Mouse (Mus musculus) midbrain, embryonic 11.5 days (tissue): ENCODE results near the gene Dnm3. TPM values are rescaled to one million over a fixed set of nuclear protein-coding genes. Genes with fewer than 3 reads are reported as not detected.

Experiments
- ATAC-seq: fragments of 200-750 bp; cut with Nextera tagmentation; 2 replicates; pipeline ENCODE4 v1.8.0; 2017; ENCODE audit warnings: moderate TSS enrichment, moderate library complexity; ENCODE audit not compliant: low FRiP score
- DNase-seq: peaks from one replicate; pipeline ENCODE4 v3.0.0; 2015; ENCODE audit warnings: low spot score; ENCODE audit errors: missing footprints
- H3K27ac ChIP-seq: fragments of 300-500 bp; sonication (generic); 2 replicates; pipeline ENCODE4 v1.5.1; 2014; ENCODE audit warnings: low read depth, low read length
- H3K27me3 ChIP-seq: fragments of 300-500 bp; sonication (generic); 2 replicates; pipeline ENCODE4 v1.6.1; 2014; ENCODE audit warnings: mild to moderate bottlenecking, low read length, moderate library complexity, mixed read lengths; ENCODE audit not compliant: control insufficient read depth, insufficient read depth
- H3K36me3 ChIP-seq: fragments of 300-500 bp; sonication (generic); 2 replicates; pipeline ENCODE4 v1.6.1; 2014; ENCODE audit warnings: mild to moderate bottlenecking, low read length, moderate library complexity, mixed read lengths; ENCODE audit not compliant: control insufficient read depth, insufficient read depth
- H3K4me1 ChIP-seq: fragments of 300-500 bp; sonication (generic); 2 replicates; pipeline ENCODE4 v1.6.1; 2014; ENCODE audit warnings: low read length; ENCODE audit not compliant: control insufficient read depth, insufficient read depth
- H3K4me2 ChIP-seq: fragments of 300-500 bp; sonication (generic); 2 replicates; pipeline ENCODE4 v1.6.1; 2014; ENCODE audit warnings: mild to moderate bottlenecking, moderate library complexity
- H3K4me3 ChIP-seq: fragments of 300-500 bp; sonication (generic); 2 replicates; pipeline ENCODE4 v1.5.1; 2014; ENCODE audit warnings: low read depth, low read length
- H3K9ac ChIP-seq: fragments of 300-500 bp; sonication (generic); 2 replicates; pipeline ENCODE4 v1.6.1; 2014; ENCODE audit warnings: low read length
- H3K9me3 ChIP-seq: fragments of 300-500 bp; sonication (generic); 2 replicates; pipeline ENCODE4 v1.6.1; 2016; ENCODE audit warnings: low read length; ENCODE audit not compliant: control insufficient read depth
- WGBS: fragments of 180-500 bp; shearing (Covaris S2); extraction: QIAGEN DNeasy Blood & Tissue Kit; methylation state at CpG from one replicate; pipeline ENCODE4 v1.1.7; 2014; 5-methylcytosine and 5-hydroxymethylcytosine counted together
- polyA plus RNA-seq: library from polyadenylated mRNA; unstranded; fragments of >200 nt; fragmentation: Nextera tagmentation; extraction: Ambion mirVana; gene quantifications from 2 replicates; pipeline ENCODE4 v1.2.1, GENCODE M21; 2014

Dnm3 gene
- polyA plus RNA-seq, 1 experiment from 2014 or later: 5.6 TPM

GRCm38 (mm10) chr1:162040490-162041274, 437.2 kb downstream of the Dnm3 start:
- ATAC-seq (no peak), DNase-seq (no peak)
- Histone ChIP-seq H3K9me3 (no peaks in the 10 kb centered on the region), H3K36me3 (no peaks in the 10 kb centered on the region), H3K4me2 (no peak overlapping the region), H3K27me3 (no peaks in the 10 kb centered on the region), H3K27ac (no peak overlapping the region), H3K4me3 (no peak overlapping the region), H3K9ac (no peak overlapping the region), H3K4me1 (0 out of 2 replicates have a peak, but pooled peaks cover 2% of the 10 kb centered on the region)
- WGBS: 93% methylated on average over 6 of the region's 6 CpGs

GRCm38 (mm10) chr1:162039808-162040207, 438.0 kb downstream of the Dnm3 start:
- DNase-seq: no peak
- Histone ChIP-seq H3K27ac (no peak overlapping the region), H3K4me3 (no peak overlapping the region), H3K36me3 (no peaks in the 10 kb centered on the region), H3K9me3 (no peaks in the 10 kb centered on the region), H3K27me3 (no peaks in the 10 kb centered on the region), H3K4me2 (no peak overlapping the region), H3K9ac (no peak overlapping the region), H3K4me1 (0 out of 2 replicates have a peak, but pooled peaks cover 2% of the 10 kb centered on the region)
- 91% methylated on average over 7 of the region's 7 CpGs for WGBS
- no peak for ATAC-seq

GRCm38 (mm10) chr1:162039011-162039595, 438.7 kb downstream of the Dnm3 start:
- Histone ChIP-seq H3K4me1 (0 out of 2 replicates have a peak, but pooled peaks cover 2% of the 10 kb centered on the region), H3K27ac (no peak overlapping the region)
- WGBS: 85% methylated on average over 9 of the region's 9 CpGs

GRCm38 (mm10) chr1:162038431-162038830, 439.4 kb downstream of the Dnm3 start:
- DNase-seq: no peak
- ATAC-seq: no peak

More at GRCm38 (mm10) chr1:162039011-162039595, 438.7 kb downstream of the Dnm3 start:
- Histone ChIP-seq H3K4me2 (no peak overlapping the region), H3K9me3 (no peaks in the 10 kb centered on the region), H3K27me3 (no peaks in the 10 kb centered on the region), H3K9ac (no peak overlapping the region), H3K36me3 (no peaks in the 10 kb centered on the region), H3K4me3 (no peak overlapping the region)
- ATAC-seq (no peak), DNase-seq (no peak)

GRCm38 (mm10) chr1:162037968-162038421, 439.8 kb downstream of the Dnm3 start:
- H3K36me3 ChIP-seq: no peaks in the 10 kb centered on the region
- no peaks in the 10 kb centered on the region for H3K27me3 ChIP-seq
- WGBS: 74% methylated on average over 10 of the region's 10 CpGs
- 0 out of 2 replicates have a peak, but pooled peaks cover 2% of the 10 kb centered on the region for H3K4me1 ChIP-seq
- H3K4me3 ChIP-seq: no peak overlapping the region
- no peak for DNase-seq
- no peak overlapping the region for H3K9ac ChIP-seq
- no peaks in the 10 kb centered on the region for H3K9me3 ChIP-seq
- no peak overlapping the region for H3K27ac ChIP-seq
- H3K4me2 ChIP-seq: no peak overlapping the region
- ATAC-seq: peak; percentile 24; the same call in 1 of the 2 replicates

More at GRCm38 (mm10) chr1:162038431-162038830, 439.4 kb downstream of the Dnm3 start:
- 87% methylated on average over 5 of the region's 5 CpGs for WGBS
- H3K4me3 ChIP-seq: no peak overlapping the region
- H3K4me1 ChIP-seq: 0 out of 2 replicates have a peak, but pooled peaks cover 2% of the 10 kb centered on the region
- no peak overlapping the region for H3K9ac ChIP-seq
- H3K27me3 ChIP-seq: no peaks in the 10 kb centered on the region
- H3K27ac ChIP-seq: no peak overlapping the region
- H3K36me3 ChIP-seq: no peaks in the 10 kb centered on the region
- no peak overlapping the region for H3K4me2 ChIP-seq
- no peaks in the 10 kb centered on the region for H3K9me3 ChIP-seq

- DNase-seq: no peak
- H3K27ac ChIP-seq: no peak overlapping the region
- 0 out of 2 replicates have a peak, but pooled peaks cover 2% of the 10 kb centered on the region for H3K4me1 ChIP-seq
- no peak overlapping the region for H3K9ac ChIP-seq
- H3K9me3 ChIP-seq: no peaks in the 10 kb centered on the region
- H3K27me3 ChIP-seq: no peaks in the 10 kb centered on the region
- no peaks in the 10 kb centered on the region for H3K36me3 ChIP-seq
- 82% methylated on average over 6 of the region's 6 CpGs for WGBS
- no peak overlapping the region for H3K4me2 ChIP-seq
- no peak for ATAC-seq
- no peak overlapping the region for H3K4me3 ChIP-seq
Observed at GRCm38 (mm10) chr1:162037185-162037765, 440.6 kb downstream of the Dnm3 start.

- WGBS: 56% methylated on average over 5 of the region's 5 CpGs
Observed at GRCm38 (mm10) chr1:162036461-162036835, 441.4 kb downstream of the Dnm3 start.

GRCm38 (mm10) chr1:162035800-162036460, 441.9 kb downstream of the Dnm3 start:
- H3K27me3 ChIP-seq: no peaks in the 10 kb centered on the region
- no peaks in the 10 kb centered on the region for H3K9me3 ChIP-seq
- no peak overlapping the region for H3K9ac ChIP-seq
- no peak overlapping the region for H3K4me3 ChIP-seq
- ATAC-seq (no peak), DNase-seq (no peak)
- H3K36me3 ChIP-seq: no peaks in the 10 kb centered on the region
- H3K27ac ChIP-seq: no peak overlapping the region
- 0 out of 2 replicates have a peak, but pooled peaks cover 2% of the 10 kb centered on the region for H3K4me1 ChIP-seq
- no peak overlapping the region for H3K4me2 ChIP-seq
- 96% methylated on average over 6 of the region's 6 CpGs for WGBS

More at GRCm38 (mm10) chr1:162036461-162036835, 441.4 kb downstream of the Dnm3 start:
- no peak overlapping the region for H3K4me3 ChIP-seq
- no peaks in the 10 kb centered on the region for H3K9me3 ChIP-seq
- ATAC-seq (no peak), DNase-seq (no peak)
- no peak overlapping the region for H3K27ac ChIP-seq
- no peak overlapping the region for H3K9ac ChIP-seq
- H3K36me3 ChIP-seq: no peaks in the 10 kb centered on the region
- H3K27me3 ChIP-seq: no peaks in the 10 kb centered on the region
- H3K4me2 ChIP-seq: no peak overlapping the region
- H3K4me1 ChIP-seq: 0 out of 2 replicates have a peak, but pooled peaks cover 2% of the 10 kb centered on the region
